Mouse (Mus musculus): Measurements from ENCODE around the gene Glis1. TPM values are rescaled to one million over a fixed set of nuclear protein-coding genes. Genes with fewer than 3 reads are reported as not detected.

The Glis1 gene
- polyA plus RNA-seq (2014; fragmentation: Nextera tagmentation; extraction: Ambion mirVana) = 0.55 and 0.97 TPM in 2 replicates

GRCm38 (mm10) chr4:107434356-107435237, at the start of gene Glis1:
TSS of gene Glis1 (plus strand) at chr4:107434591.
- H3K4me2 ChIP-seq = peak within 1 kb of the TSS; percentile 93
- DNase-seq (ENCODE audit: low spot score, missing footprints) (peak; percentile 95), ATAC-seq (ENCODE audit: low FRiP score) (peak; percentile 95)
- no peaks in the 10 kb centered on the region for H3K9me3 ChIP-seq (ENCODE audit: control insufficient read depth, low read length)
- H3K4me1 ChIP-seq (ENCODE audit: control insufficient read depth, insufficient read depth, low read length) = peaks cover 15% of the 10 kb centered on the region
- no peaks in the 10 kb centered on the region for H3K36me3 ChIP-seq (ENCODE audit: control insufficient read depth, insufficient read depth, low read length)
- peak within 1 kb of the TSS; percentile 36 for H3K9ac ChIP-seq (ENCODE audit: low read length)
- peaks cover 54% of the 10 kb centered on the region for H3K27me3 ChIP-seq (ENCODE audit: control insufficient read depth, insufficient read depth, low read length)
- H3K4me3 ChIP-seq (ENCODE audit: low read depth, low read length) = peak within 1 kb of the TSS; percentile 61
- H3K27ac ChIP-seq (ENCODE audit: low read depth, low read length) = no peak within 1 kb of the TSS
- under 1% methylated on average over 106 of the region's 112 CpGs for WGBS

- DNase-seq (ENCODE audit: low spot score, missing footprints) = no peak
- 99% methylated on average over 4 of the region's 4 CpGs for WGBS
- no peak overlapping the region for H3K9ac ChIP-seq (ENCODE audit: low read length)
Observed at GRCm38 (mm10) chr4:107387038-107387437, 47.4 kb upstream of the Glis1 start.

GRCm38 (mm10) chr4:107387465-107387864, 46.9 kb upstream of the Glis1 start:
- no peak overlapping the region for H3K4me2 ChIP-seq
- no peak overlapping the region for H3K4me3 ChIP-seq (ENCODE audit: low read depth, low read length)
- H3K9me3 ChIP-seq (ENCODE audit: control insufficient read depth, low read length) = no peaks in the 10 kb centered on the region
- no peaks in the 10 kb centered on the region for H3K4me1 ChIP-seq (ENCODE audit: control insufficient read depth, insufficient read depth, low read length)
- DNase-seq (ENCODE audit: low spot score, missing footprints) = no peak
- H3K27me3 ChIP-seq (ENCODE audit: control insufficient read depth, insufficient read depth, low read length) = no peaks in the 10 kb centered on the region
- 93% methylated on average over 8 of the region's 8 CpGs for WGBS
- no peak for ATAC-seq (ENCODE audit: low FRiP score)
- peaks cover 20% of the 10 kb centered on the region; the same call in 1 of the 2 replicates for H3K36me3 ChIP-seq (ENCODE audit: control insufficient read depth, insufficient read depth, low read length)
- H3K27ac ChIP-seq (ENCODE audit: low read depth, low read length) = no peak overlapping the region
- H3K9ac ChIP-seq (ENCODE audit: low read length) = no peak overlapping the region

More at GRCm38 (mm10) chr4:107387038-107387437, 47.4 kb upstream of the Glis1 start:
- H3K4me2 ChIP-seq = no peak overlapping the region
- no peak for ATAC-seq (ENCODE audit: low FRiP score)
- H3K27me3 ChIP-seq (ENCODE audit: control insufficient read depth, insufficient read depth, low read length) = no peaks in the 10 kb centered on the region
- no peak overlapping the region for H3K27ac ChIP-seq (ENCODE audit: low read depth, low read length)
- no peak overlapping the region for H3K4me3 ChIP-seq (ENCODE audit: low read depth, low read length)
- no peaks in the 10 kb centered on the region for H3K4me1 ChIP-seq (ENCODE audit: control insufficient read depth, insufficient read depth, low read length)
- no peaks in the 10 kb centered on the region for H3K9me3 ChIP-seq (ENCODE audit: control insufficient read depth, low read length)
- peaks cover 20% of the 10 kb centered on the region; the same call in 1 of the 2 replicates for H3K36me3 ChIP-seq (ENCODE audit: control insufficient read depth, insufficient read depth, low read length)

GRCm38 (mm10) chr4:107388291-107388690, 46.1 kb upstream of the Glis1 start:
- Histone ChIP-seq H3K27me3 (ENCODE audit: control insufficient read depth, insufficient read depth, low read length) (no peaks in the 10 kb centered on the region), H3K9ac (ENCODE audit: low read length) (no peak overlapping the region), H3K27ac (ENCODE audit: low read depth, low read length) (no peak overlapping the region), H3K9me3 (ENCODE audit: control insufficient read depth, low read length) (no peaks in the 10 kb centered on the region), H3K4me2 (no peak overlapping the region), H3K4me3 (ENCODE audit: low read depth, low read length) (no peak overlapping the region), H3K4me1 (ENCODE audit: control insufficient read depth, insufficient read depth, low read length) (no peaks in the 10 kb centered on the region), H3K36me3 (ENCODE audit: control insufficient read depth, insufficient read depth, low read length) (peaks cover 18% of the 10 kb centered on the region; the same call in 1 of the 2 replicates)
- WGBS = 97% methylated on average over 2 of the region's 2 CpGs
- ATAC-seq (ENCODE audit: low FRiP score) (no peak), DNase-seq (ENCODE audit: low spot score, missing footprints) (no peak)

GRCm38 (mm10) chr4:107389345-107389744, 45.0 kb upstream of the Glis1 start:
- no peaks in the 10 kb centered on the region for H3K4me1 ChIP-seq (ENCODE audit: control insufficient read depth, insufficient read depth, low read length)
- ATAC-seq (ENCODE audit: low FRiP score) (no peak), DNase-seq (ENCODE audit: low spot score, missing footprints) (no peak)
- H3K9ac ChIP-seq (ENCODE audit: low read length) = no peak overlapping the region
- H3K9me3 ChIP-seq (ENCODE audit: control insufficient read depth, low read length) = no peaks in the 10 kb centered on the region
- no peak overlapping the region for H3K4me2 ChIP-seq
- no peak overlapping the region for H3K27ac ChIP-seq (ENCODE audit: low read depth, low read length)
- no peaks in the 10 kb centered on the region for H3K27me3 ChIP-seq (ENCODE audit: control insufficient read depth, insufficient read depth, low read length)
- WGBS = 94% methylated on average over 3 of the region's 3 CpGs
- H3K36me3 ChIP-seq (ENCODE audit: control insufficient read depth, insufficient read depth, low read length) = peaks cover 18% of the 10 kb centered on the region; the same call in 1 of the 2 replicates
- no peak overlapping the region for H3K4me3 ChIP-seq (ENCODE audit: low read depth, low read length)

- no peak overlapping the region for H3K9ac ChIP-seq (ENCODE audit: low read length)
- no peak overlapping the region for H3K4me2 ChIP-seq
- H3K9me3 ChIP-seq (ENCODE audit: control insufficient read depth, low read length) = no peaks in the 10 kb centered on the region
- H3K4me3 ChIP-seq (ENCODE audit: low read depth, low read length) = no peak overlapping the region
- ATAC-seq (ENCODE audit: low FRiP score) (no peak), DNase-seq (ENCODE audit: low spot score, missing footprints) (no peak)
- H3K27me3 ChIP-seq (ENCODE audit: control insufficient read depth, insufficient read depth, low read length) = no peaks in the 10 kb centered on the region
- H3K36me3 ChIP-seq (ENCODE audit: control insufficient read depth, insufficient read depth, low read length) = peaks cover 20% of the 10 kb centered on the region; the same call in 1 of the 2 replicates
- 94% methylated on average over 2 of the region's 2 CpGs for WGBS
- no peak overlapping the region for H3K27ac ChIP-seq (ENCODE audit: low read depth, low read length)
- H3K4me1 ChIP-seq (ENCODE audit: control insufficient read depth, insufficient read depth, low read length) = no peaks in the 10 kb centered on the region
Observed at GRCm38 (mm10) chr4:107393771-107394170, 40.6 kb upstream of the Glis1 start.

- Histone ChIP-seq H3K27ac (ENCODE audit: low read depth, low read length) (no peak overlapping the region), H3K36me3 (ENCODE audit: control insufficient read depth, insufficient read depth, low read length) (no peaks in the 10 kb centered on the region), H3K27me3 (ENCODE audit: control insufficient read depth, insufficient read depth, low read length) (no peaks in the 10 kb centered on the region), H3K4me3 (ENCODE audit: low read depth, low read length) (no peak overlapping the region), H3K4me2 (no peak overlapping the region), H3K9ac (ENCODE audit: low read length) (no peak overlapping the region), H3K4me1 (ENCODE audit: control insufficient read depth, insufficient read depth, low read length) (no peaks in the 10 kb centered on the region; the same call in 1 of the 2 replicates), H3K9me3 (ENCODE audit: control insufficient read depth, low read length) (no peaks in the 10 kb centered on the region)
- 91% methylated on average over 4 of the region's 4 CpGs for WGBS
- no peak for ATAC-seq (ENCODE audit: low FRiP score)
- DNase-seq (ENCODE audit: low spot score, missing footprints) = no peak
Observed at GRCm38 (mm10) chr4:107420202-107420601, 14.2 kb upstream of the Glis1 start.

GRCm38 (mm10) chr4:107421711-107422110, 12.7 kb upstream of the Glis1 start:
- no peak for DNase-seq (ENCODE audit: low spot score, missing footprints)
- no peaks in the 10 kb centered on the region for H3K36me3 ChIP-seq (ENCODE audit: control insufficient read depth, insufficient read depth, low read length)
- peak overlapping the region; percentile 10; the same call in 1 of the 2 replicates for H3K4me2 ChIP-seq
- H3K27me3 ChIP-seq (ENCODE audit: control insufficient read depth, insufficient read depth, low read length) = no peaks in the 10 kb centered on the region
- no peaks in the 10 kb centered on the region; the same call in 1 of the 2 replicates for H3K4me1 ChIP-seq (ENCODE audit: control insufficient read depth, insufficient read depth, low read length)
- no peaks in the 10 kb centered on the region for H3K9me3 ChIP-seq (ENCODE audit: control insufficient read depth, low read length)
- ATAC-seq (ENCODE audit: low FRiP score) = no peak
- H3K27ac ChIP-seq (ENCODE audit: low read depth, low read length) = no peak overlapping the region
- no peak overlapping the region for H3K9ac ChIP-seq (ENCODE audit: low read length)
- 4% methylated on average over 14 of the region's 14 CpGs for WGBS
- no peak overlapping the region for H3K4me3 ChIP-seq (ENCODE audit: low read depth, low read length)

- Histone ChIP-seq H3K9me3 (ENCODE audit: control insufficient read depth, low read length) (no peaks in the 10 kb centered on the region), H3K4me1 (ENCODE audit: control insufficient read depth, insufficient read depth, low read length) (no peaks in the 10 kb centered on the region; the same call in 1 of the 2 replicates), H3K4me3 (ENCODE audit: low read depth, low read length) (no peak overlapping the region), H3K9ac (ENCODE audit: low read length) (no peak overlapping the region), H3K4me2 (no peak overlapping the region), H3K27ac (ENCODE audit: low read depth, low read length) (no peak overlapping the region), H3K36me3 (ENCODE audit: control insufficient read depth, insufficient read depth, low read length) (no peaks in the 10 kb centered on the region), H3K27me3 (ENCODE audit: control insufficient read depth, insufficient read depth, low read length) (no peaks in the 10 kb centered on the region)
- WGBS = 22% methylated on average over 6 of the region's 6 CpGs
- peak; percentile 85 for DNase-seq (ENCODE audit: low spot score, missing footprints)
- no peak for ATAC-seq (ENCODE audit: low FRiP score)
Observed at GRCm38 (mm10) chr4:107422176-107422575, 12.2 kb upstream of the Glis1 start.

Measured in midbrain, embryonic 11.5 days (tissue).